In the genomic region with DNA sequence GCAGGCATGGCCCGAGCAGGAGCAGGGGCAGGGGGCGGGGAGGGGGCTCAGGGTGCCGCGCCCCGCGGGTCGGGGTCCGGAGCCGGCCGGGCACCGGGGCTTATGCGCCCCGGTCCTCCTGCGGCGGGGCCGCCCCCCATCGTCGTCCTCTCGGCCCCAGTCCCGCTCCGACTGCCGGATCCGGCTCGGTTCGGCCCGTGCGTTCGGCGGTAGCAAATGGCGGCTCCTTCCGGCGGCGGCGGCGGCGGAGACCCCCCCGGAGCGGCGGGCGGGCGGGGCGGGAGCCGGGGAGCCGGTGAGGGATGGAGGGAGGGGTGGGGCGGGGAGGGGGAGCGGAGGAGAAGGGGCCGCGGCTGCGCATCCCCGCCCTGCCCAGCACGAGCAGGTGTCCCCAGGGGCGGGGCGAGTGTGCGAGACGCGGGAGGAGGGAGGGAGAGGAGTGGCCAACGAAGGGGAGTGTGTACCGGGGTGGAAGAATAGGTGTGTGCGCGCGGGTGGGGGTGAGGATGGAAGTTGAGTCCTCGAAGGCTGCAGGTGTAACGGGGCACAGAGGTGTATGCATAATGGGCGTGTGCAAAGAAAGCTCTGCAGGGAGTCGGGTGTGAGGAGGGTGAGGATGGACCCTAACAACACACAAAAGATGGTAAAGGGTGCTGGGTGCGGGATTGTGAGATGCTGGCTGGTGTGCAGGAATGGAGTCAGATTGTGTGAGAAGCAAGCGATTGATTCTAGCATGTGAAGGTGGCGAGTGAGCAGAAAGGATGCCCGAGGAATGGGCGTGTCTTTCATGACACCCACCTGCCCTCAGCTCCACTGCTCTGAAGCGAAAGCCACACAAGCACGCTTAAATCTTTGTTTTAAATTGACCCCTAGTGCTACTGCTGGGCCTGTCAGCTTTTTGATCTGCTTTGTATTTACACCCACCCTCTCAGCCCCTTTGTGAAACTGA, we compare ENCODE assay signal across 8 mouse cellular contexts. TPM values are rescaled to one million over a fixed set of nuclear protein-coding genes. Genes with fewer than 3 reads are reported as not detected.
DNase-seq lines count a peak whose midpoint lies in the region; ATAC-seq and TF ChIP-seq lines count a peak whose summit lies in the region.

TSS of gene March9 (minus strand) at position 217 of the 949 bp plus-strand sequence.

- ATAC-seq in forebrain, embryonic 13.5 days: peak; percentile 48
- peak; percentile 21; the same call in 1 of the 2 replicates for ATAC-seq in intestine, postnatal 0 days
- peak; percentile 28 for ATAC-seq in midbrain, embryonic 12.5 days (ENCODE audit: low FRiP score, low read depth)

- under 1% methylated on average over 60 of the region's 72 CpGs for WGBS in forebrain, embryonic 13.5 days
- 3% methylated on average over 37 of the region's 72 CpGs for WGBS in intestine, postnatal 0 days
- WGBS in midbrain, embryonic 12.5 days: under 1% methylated on average over 44 of the region's 72 CpGs

- H3K36me3 ChIP-seq in forebrain, embryonic 13.5 days (ENCODE audit: poor library complexity, severe bottlenecking): peaks cover 34% of the 10 kb centered on the region
- peaks cover 12% of the 10 kb centered on the region for H3K36me3 ChIP-seq in intestine, postnatal 0 days (ENCODE audit: control insufficient read depth, insufficient read depth)
- peaks cover 31% of the 10 kb centered on the region for H3K36me3 ChIP-seq in midbrain, embryonic 12.5 days

- H3K4me3 ChIP-seq in forebrain, embryonic 13.5 days: peak within 1 kb of the TSS; percentile 92
- peak within 1 kb of the TSS; percentile 78 for H3K4me3 ChIP-seq in intestine, postnatal 0 days (ENCODE audit: low read depth, low read length)
- peak within 1 kb of the TSS; percentile 97 for H3K4me3 ChIP-seq in midbrain, embryonic 12.5 days

- no peak for TF ChIP-seq CTCF in intestine, postnatal 0 days (IDR thresholded peaks at IDR 0.05; ENCODE audit: low read depth)

- H3K4me2 ChIP-seq in forebrain, embryonic 13.5 days: peak within 1 kb of the TSS; percentile 91
- H3K4me2 ChIP-seq in intestine, postnatal 0 days (replicated peaks; ENCODE audit: low read depth): peak within 1 kb of the TSS; percentile 100
- peak within 1 kb of the TSS; percentile 96 for H3K4me2 ChIP-seq in midbrain, embryonic 12.5 days (replicated peaks)

- intact Hi-C loops in gastrocnemius, postnatal 14 days (cut with DNase I; ENCODE audit: low total_unique reads): no loop called here
- intact Hi-C loops in left cerebral cortex, postnatal 4 days (cut with DNase I): no loop called here

- DNase-seq in gastrocnemius, postnatal 14 days: peak; percentile 43
- no peak for DNase-seq in gastrocnemius, postnatal 4 days (ENCODE audit: low spot score in 2 of 2)
- DNase-seq in brain, adult 2 months (ENCODE audit: low read depth, low spot score): peak; percentile 94
- peak; percentile 84 for DNase-seq in left cerebral cortex, postnatal 4 days
- DNase-seq in spleen, postnatal 14 days (ENCODE audit: low spot score in 2 of 2): peak; percentile 36 to 45

- peaks cover 44% of the 10 kb centered on the region for H3K4me1 ChIP-seq in forebrain, embryonic 13.5 days
- H3K4me1 ChIP-seq in intestine, postnatal 0 days (replicated peaks; ENCODE audit: control insufficient read depth, insufficient read depth, low read length): 0 out of 2 replicates have a peak, but pooled peaks cover 4% of the 10 kb centered on the region
- H3K4me1 ChIP-seq in midbrain, embryonic 12.5 days: peaks cover 46% of the 10 kb centered on the region

- no peaks in the 10 kb centered on the region for H3K27me3 ChIP-seq in forebrain, embryonic 13.5 days
- no peaks in the 10 kb centered on the region for H3K27me3 ChIP-seq in intestine, postnatal 0 days (replicated peaks; ENCODE audit: control insufficient read depth, insufficient read depth, low read length)
- peaks cover 5% of the 10 kb centered on the region; the same call in 1 of the 2 replicates for H3K27me3 ChIP-seq in midbrain, embryonic 12.5 days

- H3K9me3 ChIP-seq in forebrain, embryonic 13.5 days (replicated peaks): no peaks in the 10 kb centered on the region
- no peaks in the 10 kb centered on the region for H3K9me3 ChIP-seq in intestine, postnatal 0 days (ENCODE audit: control insufficient read depth)
- no peaks in the 10 kb centered on the region for H3K9me3 ChIP-seq in midbrain, embryonic 12.5 days

- peak within 1 kb of the TSS; percentile 97 for H3K9ac ChIP-seq in forebrain, embryonic 13.5 days
- H3K9ac ChIP-seq in intestine, postnatal 0 days (ENCODE audit: low read depth, low read length): peak within 1 kb of the TSS; percentile 64
- H3K9ac ChIP-seq in midbrain, embryonic 12.5 days (replicated peaks): peak within 1 kb of the TSS; percentile 99

- H3K27ac ChIP-seq in forebrain, embryonic 13.5 days: peak within 1 kb of the TSS; percentile 96
- no peak within 1 kb of the TSS for H3K27ac ChIP-seq in intestine, postnatal 0 days (ENCODE audit: low read depth, low read length)
- peak within 1 kb of the TSS; percentile 96 for H3K27ac ChIP-seq in midbrain, embryonic 12.5 days (replicated peaks)

RNA-seq across cellular contexts. Expression of gene March9, which starts in this region (rescaled TPM):
- 1 to 10 TPM in 1 of 2 experiments, under 1 TPM in 1; 0.82 to 1.2 TPM for total RNA-seq in gastrocnemius, postnatal 14 days (2021)
- total RNA-seq in gastrocnemius, postnatal 4 days (2021): 1 to 10 TPM; 1.6 to 1.7 TPM
- polyA plus RNA-seq in forebrain, embryonic 13.5 days (2015; fragmentation: Nextera tagmentation; extraction: Ambion mirVana): 4.0 and 4.5 TPM in 2 replicates
- polyA plus RNA-seq in intestine, postnatal 0 days (2015; fragmentation: Nextera tagmentation; extraction: Ambion mirVana): 0.91 and 1.1 TPM in 2 replicates
- 10 to 100 TPM; 75.1 to 76.5 TPM for total RNA-seq in left cerebral cortex, postnatal 4 days (2021)
- polyA plus RNA-seq in midbrain, embryonic 12.5 days (2016; fragmentation: Nextera tagmentation; extraction: Ambion mirVana): 4.6 and 5.3 TPM in 2 replicates

Comparison
In these comparisons a context has a peak if more than half of its experiments do, and no peak if none do; other contexts are left out.
1. RNA of gene March9 (total RNA-seq): 75.1 to 76.5 TPM in left cerebral cortex, postnatal 4 days; 1.6 to 1.7 TPM in gastrocnemius, postnatal 4 days and 0.82 to 1.2 TPM in gastrocnemius, postnatal 14 days; every median in the first group is over 10 times any median in the second.
2. DNase-seq: peak in gastrocnemius, postnatal 14 days (single experiment), brain, adult 2 months (single experiment), left cerebral cortex, postnatal 4 days (single experiment) and spleen, postnatal 14 days (2 of 2); none in gastrocnemius, postnatal 4 days (0 of 2).
3. Peak in every context shown above with its lines, with median percentiles within 50 percentile points of each other: ATAC-seq, H3K4me2 ChIP-seq, H3K4me3 ChIP-seq and H3K9ac ChIP-seq.